Mouse (Mus musculus) liver, embryonic 11.5 days (tissue): Measurements from ENCODE around the gene Apol7e. TPM values are rescaled to one million over a fixed set of nuclear protein-coding genes. Genes with fewer than 3 reads are reported as not detected.
"Not testable (repeated sequence)": the region's sequence is repeated elsewhere in the genome, so short reads cannot be mapped to it uniquely, and the experiment has no call there.

ENCODE experiments used
- ATAC-seq: fragments of 200-750 bp; cut with Nextera tagmentation; replicated peaks from 2 replicates; pipeline ENCODE4 v1.8.0; 2017; ENCODE audit warnings: moderate number of reproducible peaks, mild to moderate bottlenecking, moderate TSS enrichment, moderate library complexity; ENCODE audit not compliant: low FRiP score
- DNase-seq: peaks from one replicate; pipeline ENCODE4 v3.0.0-alpha.2; 2017; ENCODE audit warnings: low spot score
- H3K27ac ChIP-seq: fragments of 300-500 bp; sonication (generic); 2 replicates; pipeline ENCODE4 v1.5.1; 2014; ENCODE audit warnings: mild to moderate bottlenecking, low read depth, low read length, control low read depth
- H3K27me3 ChIP-seq: fragments of 300-500 bp; sonication (generic); replicated peaks from 2 replicates; pipeline ENCODE4 v1.6.1; 2014; ENCODE audit warnings: low read length, mixed read lengths; ENCODE audit not compliant: control insufficient read depth, insufficient read depth
- H3K36me3 ChIP-seq: fragments of 300-500 bp; sonication (generic); 2 replicates; pipeline ENCODE4 v1.6.1; 2014; ENCODE audit warnings: mild to moderate bottlenecking, low read length, moderate library complexity, mixed read lengths; ENCODE audit not compliant: control insufficient read depth, insufficient read depth
- H3K4me1 ChIP-seq: fragments of 300-500 bp; sonication (generic); replicated peaks from 2 replicates; pipeline ENCODE4 v1.6.1; 2014; ENCODE audit warnings: low read length, mixed read lengths; ENCODE audit not compliant: control insufficient read depth, insufficient read depth
- H3K4me2 ChIP-seq: fragments of 300-500 bp; sonication (generic); 2 replicates; pipeline ENCODE4 v1.6.1; 2014; ENCODE audit warnings: mild to moderate bottlenecking, control low read depth, moderate library complexity
- H3K4me3 ChIP-seq: fragments of 300-500 bp; sonication (generic); 2 replicates; pipeline ENCODE4 v1.5.1; 2014; ENCODE audit warnings: low read depth, low read length, control low read depth
- H3K9ac ChIP-seq: fragments of 300-500 bp; sonication (generic); 2 replicates; pipeline ENCODE4 v1.6.1; 2014; ENCODE audit warnings: low read depth, low read length, control low read depth
- H3K9me3 ChIP-seq: fragments of 300-500 bp; sonication (generic); 2 replicates; pipeline ENCODE4 v1.6.1; 2016; ENCODE audit warnings: low read length, inconsistent platforms, mixed read lengths; ENCODE audit not compliant: control insufficient read depth
- WGBS: fragments of 180-500 bp; shearing (Covaris S2); extraction: QIAGEN DNeasy Blood & Tissue Kit; methylation state at CpG from one replicate; pipeline ENCODE4 v1.1.7; 2014; 5-methylcytosine and 5-hydroxymethylcytosine counted together
- polyA plus RNA-seq: library from polyadenylated mRNA; unstranded; fragments of >200 nt; fragmentation: Nextera tagmentation; extraction: Ambion mirVana; gene quantifications from 2 replicates; pipeline ENCODE4 v1.2.1, GENCODE M21; 2014

The Apol7e gene
- polyA plus RNA-seq, 1 experiment from 2014 or later, result not detected

- H3K27ac ChIP-seq, H3K9ac ChIP-seq, H3K27me3 ChIP-seq, H3K4me1 ChIP-seq, H3K9me3 ChIP-seq, ATAC-seq, H3K36me3 ChIP-seq, DNase-seq, H3K4me2 ChIP-seq, H3K4me3 ChIP-seq: not testable (repeated sequence)
- WGBS, result 65% methylated on average over 10 of the region's 10 CpGs
Observed at GRCm38 (mm10) chr15:77732851-77733250, 34.2 kb downstream of the Apol7e start.

GRCm38 (mm10) chr15:77733380-77733779 lies 34.7 kb downstream of the Apol7e start:
- H3K9me3 ChIP-seq, H3K4me1 ChIP-seq, H3K9ac ChIP-seq: not testable (repeated sequence)

GRCm38 (mm10) chr15:77733903-77734302 lies 35.2 kb downstream of the Apol7e start:
- not testable (repeated sequence) for H3K4me2 ChIP-seq, H3K36me3 ChIP-seq, H3K27me3 ChIP-seq, H3K9me3 ChIP-seq, ATAC-seq, DNase-seq, H3K4me1 ChIP-seq, H3K9ac ChIP-seq, H3K27ac ChIP-seq, H3K4me3 ChIP-seq
- WGBS, result 54% methylated on average over 4 of the region's 4 CpGs

More at GRCm38 (mm10) chr15:77733380-77733779, 34.7 kb downstream of the Apol7e start:
- ATAC-seq, DNase-seq, H3K27ac ChIP-seq, H3K36me3 ChIP-seq, H3K4me2 ChIP-seq, H3K27me3 ChIP-seq, H3K4me3 ChIP-seq: not testable (repeated sequence)
- 62% methylated on average over 8 of the region's 8 CpGs for WGBS

GRCm38 (mm10) chr15:77740511-77741297 lies 42.0 kb downstream of the Apol7e start:
- no peak overlapping the region for H3K4me2 ChIP-seq
- WGBS, result 69% methylated on average over 9 of the region's 9 CpGs
- no peak overlapping the region for H3K27ac ChIP-seq
- H3K36me3 ChIP-seq, result no peaks in the 10 kb centered on the region
- H3K27me3 ChIP-seq, result no peaks in the 10 kb centered on the region
- DNase-seq (no peak), ATAC-seq (no peak)
- no peak overlapping the region for H3K9ac ChIP-seq
- H3K4me1 ChIP-seq, result no peaks in the 10 kb centered on the region
- no peaks in the 10 kb centered on the region for H3K9me3 ChIP-seq
- H3K4me3 ChIP-seq, result no peak overlapping the region

GRCm38 (mm10) chr15:77741556-77741955 lies 42.9 kb downstream of the Apol7e start:
- H3K9me3 ChIP-seq, ATAC-seq, H3K9ac ChIP-seq, H3K4me1 ChIP-seq, DNase-seq, H3K36me3 ChIP-seq, H3K4me2 ChIP-seq, H3K4me3 ChIP-seq, H3K27ac ChIP-seq, H3K27me3 ChIP-seq: not testable (repeated sequence)
- 77% methylated on average over 6 of the region's 6 CpGs for WGBS

GRCm38 (mm10) chr15:77744632-77745031 lies 46.0 kb downstream of the Apol7e start:
- no peaks in the 10 kb centered on the region for H3K36me3 ChIP-seq
- DNase-seq (no peak), ATAC-seq (no peak)
- no peak overlapping the region for H3K9ac ChIP-seq
- H3K4me3 ChIP-seq, result no peak overlapping the region
- H3K27ac ChIP-seq, result no peak overlapping the region
- no peaks in the 10 kb centered on the region for H3K4me1 ChIP-seq
- WGBS, result 37% methylated on average over 5 of the region's 5 CpGs
- H3K4me2 ChIP-seq, result no peak overlapping the region
- no peaks in the 10 kb centered on the region for H3K9me3 ChIP-seq
- H3K27me3 ChIP-seq, result no peaks in the 10 kb centered on the region

GRCm38 (mm10) chr15:77745081-77745480 lies 46.4 kb downstream of the Apol7e start:
- H3K4me1 ChIP-seq, result no peaks in the 10 kb centered on the region
- no peak overlapping the region for H3K4me2 ChIP-seq
- H3K36me3 ChIP-seq, result no peaks in the 10 kb centered on the region
- H3K9ac ChIP-seq, result no peak overlapping the region
- no peaks in the 10 kb centered on the region for H3K9me3 ChIP-seq
- DNase-seq (no peak), ATAC-seq (no peak)
- H3K4me3 ChIP-seq, result no peak overlapping the region
- no peak overlapping the region for H3K27ac ChIP-seq
- H3K27me3 ChIP-seq, result no peaks in the 10 kb centered on the region

GRCm38 (mm10) chr15:77746326-77746725 lies 47.7 kb downstream of the Apol7e start:
- Histone ChIP-seq H3K4me3 (no peak overlapping the region), H3K27ac (no peak overlapping the region), H3K27me3 (no peaks in the 10 kb centered on the region), H3K9me3 (no peaks in the 10 kb centered on the region), H3K4me1 (no peaks in the 10 kb centered on the region), H3K36me3 (no peaks in the 10 kb centered on the region), H3K9ac (no peak overlapping the region), H3K4me2 (no peak overlapping the region)
- DNase-seq (no peak), ATAC-seq (no peak)
- 91% methylated on average over 1 of the region's 1 CpGs for WGBS

- Histone ChIP-seq H3K9me3 (no peaks in the 10 kb centered on the region), H3K27ac (no peak overlapping the region), H3K4me3 (no peak overlapping the region), H3K27me3 (no peaks in the 10 kb centered on the region), H3K9ac (no peak overlapping the region), H3K36me3 (no peaks in the 10 kb centered on the region), H3K4me2 (no peak overlapping the region), H3K4me1 (no peaks in the 10 kb centered on the region)
- WGBS, result 81% methylated on average over 3 of the region's 3 CpGs
- no peak for ATAC-seq
- no peak for DNase-seq
Observed at GRCm38 (mm10) chr15:77748414-77748813, 49.8 kb downstream of the Apol7e start.
